Mouse (Mus musculus): Measurements from ENCODE around the gene Wdr59.

Wdr59 gene

DNA sequence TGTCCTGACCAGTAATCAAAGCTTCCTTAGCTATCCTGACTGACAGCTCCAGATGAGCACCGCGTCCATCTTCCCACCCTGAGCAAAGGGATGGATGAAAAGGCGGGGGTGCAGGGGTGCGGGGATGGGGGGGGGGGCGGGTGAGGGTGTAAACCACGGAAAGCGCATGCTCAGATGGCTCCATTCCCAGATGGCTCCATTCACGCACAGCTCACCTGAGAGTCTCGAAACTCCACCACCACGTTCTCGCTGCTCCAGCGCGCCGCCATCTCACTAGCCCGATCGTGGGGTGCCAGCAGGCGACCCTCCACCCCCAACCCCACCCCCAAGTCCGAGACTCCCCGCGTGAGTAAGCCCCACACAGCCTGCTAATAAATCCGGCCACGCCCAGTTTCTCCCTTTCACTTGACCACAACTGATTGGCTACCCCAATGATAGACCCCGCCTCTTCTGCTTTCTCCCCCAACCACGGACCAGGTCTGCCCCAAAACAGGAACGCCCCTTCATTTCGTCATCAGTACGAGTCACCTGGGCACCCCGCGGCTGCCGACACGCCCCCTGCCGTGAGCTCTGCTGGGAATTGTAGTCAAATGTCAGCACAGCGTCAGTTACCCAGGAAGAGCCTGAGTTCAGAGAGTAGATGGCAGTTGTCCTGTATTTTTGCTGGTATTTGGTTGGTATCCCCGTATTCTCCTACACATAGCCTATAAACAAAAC lies at the start of gene Wdr59:
Gene Wdr59, minus strand, starts transcription at position 380 of the 717 bp plus-strand sequence.
- peak; percentile 97 to 99 for DNase-seq (ENCODE audit: low spot score in 2 of 2)

DNA sequence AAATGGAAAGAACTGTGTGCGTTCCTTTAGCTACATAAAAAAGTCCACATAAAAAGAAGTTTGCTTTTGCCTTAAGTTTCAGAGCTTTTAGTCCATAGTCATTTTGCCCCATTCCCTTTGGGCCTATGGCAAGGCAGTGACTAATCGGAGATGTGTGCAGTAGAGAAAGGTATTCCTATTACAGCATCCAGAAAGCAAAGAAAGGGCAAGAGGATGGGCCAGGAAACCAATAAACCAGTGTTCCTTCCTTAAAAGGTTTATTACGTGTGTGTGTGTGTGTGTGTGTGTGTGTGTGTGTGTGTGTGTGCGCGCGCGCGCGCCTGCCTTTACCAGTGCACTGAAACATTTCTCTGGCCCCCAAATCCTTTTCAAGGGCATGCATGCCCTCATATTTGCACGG lies 49.8 kb upstream of the Wdr59 start:
- DNase-seq (ENCODE audit: low spot score in 2 of 2): no peak

DNA sequence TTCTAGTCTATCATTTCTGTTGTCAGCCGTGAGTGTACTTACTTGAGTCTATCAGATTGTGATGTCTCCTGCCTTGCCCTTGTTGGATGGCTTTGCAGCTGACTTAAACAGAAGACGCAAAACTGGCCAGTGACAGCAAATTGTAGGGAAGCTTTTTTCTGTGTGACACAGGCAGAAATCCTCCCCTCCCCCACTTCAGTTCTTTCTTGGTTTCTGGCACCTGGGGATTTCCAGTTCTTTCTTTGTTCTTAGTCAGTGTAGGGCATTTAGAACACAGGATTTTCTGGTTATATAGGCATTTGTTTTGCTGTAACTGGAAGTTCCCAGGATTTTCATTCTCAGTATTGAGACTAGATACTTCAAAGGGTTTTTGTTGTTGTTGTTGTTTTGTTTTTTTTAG lies 48.5 kb upstream of the Wdr59 start:
- DNase-seq (ENCODE audit: low spot score in 2 of 2): peak in 1 of 2 experiments; percentile 70

DNA sequence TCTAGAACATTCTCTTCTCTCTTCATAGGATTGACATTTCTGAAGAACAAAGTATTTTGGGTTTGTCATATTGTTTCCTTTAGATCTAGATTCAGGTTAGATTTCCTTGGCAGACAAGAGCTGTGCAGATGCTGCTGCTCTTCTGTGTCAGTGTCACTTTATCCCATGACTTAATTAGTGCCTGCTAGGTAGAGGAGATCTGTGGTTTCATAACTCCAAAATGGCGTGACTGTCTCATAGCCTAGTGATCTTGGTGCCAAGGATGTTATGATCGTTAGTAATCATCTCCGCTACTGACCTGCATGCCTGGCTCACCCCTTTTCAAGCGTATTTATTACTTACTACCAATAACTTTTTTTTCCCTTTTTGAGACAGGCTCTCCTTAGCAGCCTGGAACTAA lies 48.0 kb upstream of the Wdr59 start:
- DNase-seq (ENCODE audit: low spot score in 2 of 2): no peak

DNA sequence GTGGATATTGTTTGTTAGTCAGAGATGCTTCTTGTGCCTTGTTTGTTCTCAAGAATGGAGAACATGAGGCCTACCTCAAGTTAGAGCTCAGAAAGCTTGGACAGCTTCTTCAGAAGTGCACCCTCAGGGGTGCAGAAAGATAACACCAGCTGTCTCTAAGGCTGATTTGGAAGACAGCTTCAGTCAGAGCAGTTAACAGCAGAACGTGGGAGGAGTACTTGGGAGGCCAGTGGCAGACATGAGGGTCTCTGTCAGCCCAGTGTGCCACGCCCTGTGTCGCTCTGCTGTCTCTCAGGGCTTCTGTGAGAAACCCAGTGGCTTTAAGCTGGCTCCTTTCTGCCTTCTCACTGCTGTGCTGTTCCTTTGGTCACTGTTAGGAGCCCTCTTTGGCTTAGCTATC lies 46.1 kb upstream of the Wdr59 start:
- DNase-seq (ENCODE audit: low spot score in 2 of 2): no peak

DNA sequence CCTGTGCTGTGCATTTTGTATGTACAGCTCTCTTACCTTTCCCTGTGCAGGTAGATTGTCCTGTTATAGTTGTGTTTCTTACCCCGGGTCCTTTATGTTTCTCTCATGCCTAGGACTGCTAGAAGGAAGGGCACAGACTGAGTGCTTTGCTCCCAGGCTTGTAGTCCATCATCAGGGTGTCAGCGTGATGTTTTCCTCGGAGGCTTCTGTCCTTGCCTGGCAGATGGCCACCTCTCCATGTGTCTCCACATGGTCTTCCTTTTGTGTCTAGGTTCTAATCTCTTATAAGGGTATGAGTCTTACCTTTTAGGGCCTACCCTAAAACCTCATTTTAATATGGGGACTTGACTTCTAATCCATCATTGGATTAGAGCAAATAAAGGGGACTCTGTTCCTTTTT lies 45.7 kb upstream of the Wdr59 start:
- DNase-seq (ENCODE audit: low spot score in 2 of 2): no peak

DNA sequence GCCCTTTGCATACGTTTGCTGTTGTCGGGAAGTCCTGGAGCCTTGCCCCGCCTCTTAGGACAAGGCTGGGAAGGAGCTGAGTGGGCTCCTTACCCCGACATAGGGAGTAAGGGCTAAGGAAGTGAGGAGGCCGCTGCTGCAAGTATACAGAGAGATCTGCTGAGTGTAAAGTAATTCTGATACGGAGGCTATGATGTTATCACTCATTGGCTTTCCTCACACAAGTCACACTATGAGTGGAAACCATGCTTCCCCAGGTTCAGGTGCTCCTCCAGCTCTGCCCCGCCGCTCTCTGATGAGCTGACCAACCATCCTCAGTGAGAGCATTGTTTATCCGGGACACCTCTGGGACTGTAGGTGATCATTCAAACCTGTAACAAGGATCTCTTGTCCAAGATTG lies 44.4 kb upstream of the Wdr59 start:
- no peak for DNase-seq (ENCODE audit: low spot score in 2 of 2)

DNA sequence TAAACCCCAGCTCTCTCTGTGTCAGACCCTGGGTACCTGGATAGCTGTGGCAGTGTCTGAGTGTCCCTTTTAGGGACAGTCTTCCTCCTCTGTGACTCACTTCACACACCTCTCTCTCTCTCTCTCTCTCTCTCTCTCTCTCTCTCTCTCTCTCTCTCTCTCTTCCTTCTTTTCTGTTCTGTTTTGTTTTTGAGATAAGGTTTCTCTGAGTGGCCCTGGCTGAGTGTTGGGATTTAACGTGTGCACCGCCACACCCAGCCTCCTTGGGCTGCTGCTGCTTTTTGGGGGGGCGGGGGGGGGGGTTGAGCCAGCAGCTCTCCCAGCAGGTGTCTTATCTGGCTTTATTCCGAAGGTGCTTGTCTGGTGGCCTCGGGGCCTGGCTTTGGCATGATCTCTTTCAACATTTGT lies 43.9 kb upstream of the Wdr59 start:
- DNase-seq (ENCODE audit: low spot score in 2 of 2): no peak

DNA sequence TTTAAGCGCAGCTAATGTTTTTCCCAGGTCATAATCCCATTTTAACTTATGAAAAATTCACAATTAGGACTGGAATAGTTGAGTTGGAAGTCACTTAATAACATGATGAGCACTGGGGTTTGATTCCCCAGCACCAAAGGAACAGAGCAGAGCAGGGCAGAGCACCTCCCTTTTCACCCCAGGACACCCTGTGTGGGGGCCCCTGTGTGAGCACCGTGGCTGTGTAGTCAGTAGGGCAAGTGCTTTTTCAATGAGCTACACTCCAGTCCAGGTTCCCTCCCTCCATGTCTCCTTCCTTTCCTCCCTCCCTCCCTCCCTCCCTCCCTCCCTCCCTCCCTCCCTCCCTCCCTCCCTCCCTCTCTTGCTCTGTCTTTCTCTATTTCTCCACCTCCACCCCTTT lies 42.2 kb upstream of the Wdr59 start:
- no peak for DNase-seq (ENCODE audit: low spot score in 2 of 2)

DNA sequence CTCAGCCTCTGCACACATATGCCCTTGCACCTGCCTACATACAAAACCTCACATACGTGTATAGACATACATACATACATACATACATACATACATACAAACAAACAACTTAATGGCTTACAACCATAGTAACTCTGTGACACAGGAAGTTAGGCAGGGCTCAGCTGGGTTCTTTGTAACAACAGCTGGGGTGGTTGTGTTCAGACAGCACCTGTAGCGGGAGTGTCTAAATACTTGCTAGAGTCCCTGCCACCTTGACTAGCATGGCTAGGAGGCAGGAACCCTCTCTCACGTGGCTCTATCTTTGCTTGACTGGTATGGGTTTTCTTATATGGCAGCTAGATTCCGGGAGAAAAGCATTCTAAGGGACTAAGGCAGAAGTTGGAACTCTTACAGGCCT lies 41.8 kb upstream of the Wdr59 start:
- DNase-seq (ENCODE audit: low spot score in 2 of 2): peak; percentile 71 to 80

DNA sequence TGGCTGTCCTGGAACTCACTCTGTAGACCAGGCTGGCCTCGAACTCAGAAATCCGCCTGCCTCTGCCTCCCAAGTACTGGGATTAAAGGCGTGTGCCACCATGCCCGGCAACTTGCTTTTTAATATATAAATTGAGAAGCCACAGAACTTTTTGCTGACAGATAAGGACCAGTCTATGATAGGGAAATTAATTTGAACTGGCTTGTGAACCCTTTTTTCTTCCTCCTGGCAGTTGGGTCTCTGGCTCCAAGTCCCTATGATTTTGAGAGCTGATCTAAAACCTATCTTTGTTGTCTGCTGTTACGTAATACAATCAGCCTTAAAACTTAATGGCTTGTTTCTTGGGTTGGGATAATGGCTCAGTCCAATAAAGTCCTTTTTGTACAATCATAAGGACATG lies 41.2 kb upstream of the Wdr59 start:
- no peak for DNase-seq (ENCODE audit: low spot score in 2 of 2)

DNA sequence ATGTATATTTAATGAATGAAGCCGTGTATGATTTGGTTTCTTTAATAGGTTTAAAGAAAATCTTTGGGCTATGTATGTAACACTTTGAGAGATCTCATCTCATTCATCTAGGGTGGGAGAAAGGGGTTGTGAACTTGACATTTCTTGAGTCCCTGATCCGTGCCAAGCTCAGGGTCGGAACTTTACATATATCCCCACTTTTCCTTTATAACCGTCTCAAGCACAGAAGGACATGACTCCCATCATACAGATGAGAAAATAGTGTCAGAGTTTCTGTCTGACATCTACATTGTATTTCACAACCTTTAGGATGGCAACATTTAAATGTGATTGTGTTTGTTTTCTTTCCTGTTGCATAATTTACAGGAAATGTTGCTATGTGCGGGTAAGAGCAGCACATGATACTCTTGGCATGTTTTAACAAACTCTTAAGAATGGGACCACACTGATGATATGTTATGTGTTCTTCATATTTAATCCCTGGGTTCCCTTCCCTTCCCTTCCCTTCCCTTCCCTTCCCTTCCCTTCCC lies 40.4 kb upstream of the Wdr59 start:
- DNase-seq (ENCODE audit: low spot score in 2 of 2): no peak

DNA sequence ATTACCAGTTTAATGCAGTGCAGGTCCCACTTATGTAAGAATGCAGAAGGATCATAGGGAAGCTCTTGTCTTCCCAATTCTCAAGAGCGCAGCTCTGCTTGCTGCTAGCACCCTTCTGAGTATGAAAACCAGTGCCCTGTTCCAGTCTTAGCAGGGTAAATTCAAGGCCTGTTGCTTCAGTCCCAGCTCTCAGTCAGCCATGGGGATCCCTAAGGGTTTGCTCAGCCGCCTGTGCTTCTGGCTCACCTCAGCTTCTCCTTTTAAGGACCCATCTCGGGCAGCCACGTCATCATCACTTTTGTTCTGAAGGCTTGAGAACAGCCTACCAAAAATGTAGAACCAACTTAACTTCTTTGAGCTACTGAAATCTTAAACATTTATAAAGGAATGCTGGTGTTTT lies 39.9 kb upstream of the Wdr59 start:
- DNase-seq (ENCODE audit: low spot score in 2 of 2): peak; percentile 43 to 54

DNA sequence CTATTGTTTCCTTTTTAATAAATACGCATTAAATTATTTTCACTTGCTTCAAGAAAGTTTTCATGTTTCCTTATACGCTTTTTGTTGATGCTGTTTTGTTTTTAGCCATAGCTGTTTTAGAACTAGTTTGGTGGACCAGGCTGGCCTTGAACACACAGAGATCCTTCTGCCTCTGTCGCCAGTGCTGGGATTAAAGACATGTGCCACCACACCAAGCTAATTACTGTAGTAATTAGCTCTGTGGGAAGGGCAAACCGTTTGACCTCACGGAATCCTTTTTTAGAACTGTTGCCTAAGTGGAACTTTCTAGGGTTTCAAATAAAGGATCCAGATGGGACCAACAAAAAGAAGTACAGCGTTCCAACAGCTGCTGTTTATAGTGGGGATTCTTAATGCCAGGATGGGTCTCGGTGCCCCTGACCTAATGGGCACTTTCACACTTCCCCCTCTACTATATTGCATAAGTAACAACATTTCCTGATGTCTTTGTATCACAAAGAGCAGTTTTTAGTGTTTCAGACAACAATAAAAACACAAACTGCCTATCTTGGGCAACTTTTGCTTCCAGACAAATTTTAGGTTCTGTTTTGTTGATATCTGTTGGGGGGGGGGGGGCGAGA lies 29.7 kb upstream of the Wdr59 start:
- no peak for DNase-seq (ENCODE audit: low spot score in 2 of 2)

DNA sequence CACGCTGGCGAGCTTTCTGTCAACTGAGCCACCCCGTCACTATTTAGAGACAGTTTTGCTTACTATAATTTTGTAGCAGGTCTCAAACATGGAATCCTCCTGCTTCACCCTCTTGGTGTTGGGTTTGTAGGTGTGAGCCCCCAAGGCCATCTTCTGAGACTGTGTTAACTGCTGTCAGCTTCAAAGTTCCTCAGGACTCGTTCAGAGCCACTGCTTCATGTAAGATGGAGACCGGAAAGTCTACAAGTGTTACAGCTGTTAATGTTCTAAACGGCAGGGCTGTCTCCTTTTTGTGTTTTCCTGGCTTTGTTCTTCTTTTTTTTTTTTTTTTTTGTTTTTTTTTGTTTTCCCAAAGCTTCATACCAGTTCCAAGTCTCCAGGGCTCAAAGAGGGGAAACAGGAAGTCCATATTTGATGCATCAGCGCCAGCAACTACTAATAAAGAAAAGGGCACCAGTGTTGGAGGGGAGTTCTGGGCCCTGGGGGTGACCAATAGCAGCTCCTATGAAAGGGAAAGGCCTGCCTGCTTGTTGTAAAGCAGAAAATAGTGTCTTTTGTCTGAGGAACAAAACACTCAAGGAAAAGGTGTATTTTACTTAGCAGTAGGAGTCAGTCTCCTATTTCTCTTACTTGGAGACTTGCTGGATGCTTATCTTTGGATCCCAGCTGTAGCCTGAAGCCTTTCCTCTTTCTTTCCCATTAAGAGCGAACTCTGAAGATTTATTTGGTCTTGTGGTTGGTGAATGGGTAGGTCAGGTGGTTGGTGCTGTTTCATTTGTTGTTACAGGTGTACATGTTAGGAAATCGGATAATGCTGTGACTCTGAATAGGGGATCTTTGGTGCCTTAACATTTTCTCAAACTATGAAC lies 28.3 kb upstream of the Wdr59 start:
- DNase-seq (ENCODE audit: low spot score in 2 of 2): no peak

DNA sequence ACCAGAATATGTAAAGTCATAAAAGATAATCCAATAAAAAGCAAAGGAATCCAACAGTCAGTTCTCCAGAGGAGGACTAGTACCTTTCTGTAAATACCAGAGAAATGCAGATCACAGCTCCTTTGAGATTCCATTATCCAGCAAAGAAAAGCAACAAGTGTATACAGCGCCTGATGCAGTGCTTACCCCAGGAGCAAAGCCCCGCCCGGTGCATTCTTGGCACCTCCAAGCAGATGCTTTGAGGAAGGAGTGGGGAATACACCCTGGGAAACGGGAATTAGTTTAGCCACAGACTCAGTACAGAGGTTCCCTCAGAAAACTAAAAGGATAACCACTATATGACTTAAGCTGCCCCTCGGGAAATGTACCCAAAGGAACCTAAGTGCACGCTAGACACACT lies 26.3 kb upstream of the Wdr59 start:
- DNase-seq (ENCODE audit: low spot score in 2 of 2): no peak

DNA sequence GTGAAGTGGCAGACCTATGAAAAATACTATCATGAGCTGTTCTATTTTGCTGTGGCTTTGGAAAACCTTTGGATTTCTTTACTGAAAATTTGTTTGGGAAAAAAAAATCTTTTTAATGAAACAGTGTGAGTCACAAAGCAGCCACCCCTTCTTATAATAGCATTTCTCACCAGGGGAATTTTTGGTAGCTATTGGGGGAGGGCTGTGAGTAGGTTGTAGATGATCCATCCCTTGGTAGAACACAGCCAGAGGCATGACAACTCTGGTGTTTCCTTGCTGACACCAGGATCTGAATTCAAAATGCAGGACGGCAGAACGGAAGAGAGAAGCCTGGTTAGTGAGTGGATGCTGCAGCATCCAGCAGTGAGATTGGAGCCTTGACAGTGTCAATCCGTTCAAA lies 25.3 kb upstream of the Wdr59 start:
- no peak for DNase-seq (ENCODE audit: low spot score in 2 of 2)

DNA sequence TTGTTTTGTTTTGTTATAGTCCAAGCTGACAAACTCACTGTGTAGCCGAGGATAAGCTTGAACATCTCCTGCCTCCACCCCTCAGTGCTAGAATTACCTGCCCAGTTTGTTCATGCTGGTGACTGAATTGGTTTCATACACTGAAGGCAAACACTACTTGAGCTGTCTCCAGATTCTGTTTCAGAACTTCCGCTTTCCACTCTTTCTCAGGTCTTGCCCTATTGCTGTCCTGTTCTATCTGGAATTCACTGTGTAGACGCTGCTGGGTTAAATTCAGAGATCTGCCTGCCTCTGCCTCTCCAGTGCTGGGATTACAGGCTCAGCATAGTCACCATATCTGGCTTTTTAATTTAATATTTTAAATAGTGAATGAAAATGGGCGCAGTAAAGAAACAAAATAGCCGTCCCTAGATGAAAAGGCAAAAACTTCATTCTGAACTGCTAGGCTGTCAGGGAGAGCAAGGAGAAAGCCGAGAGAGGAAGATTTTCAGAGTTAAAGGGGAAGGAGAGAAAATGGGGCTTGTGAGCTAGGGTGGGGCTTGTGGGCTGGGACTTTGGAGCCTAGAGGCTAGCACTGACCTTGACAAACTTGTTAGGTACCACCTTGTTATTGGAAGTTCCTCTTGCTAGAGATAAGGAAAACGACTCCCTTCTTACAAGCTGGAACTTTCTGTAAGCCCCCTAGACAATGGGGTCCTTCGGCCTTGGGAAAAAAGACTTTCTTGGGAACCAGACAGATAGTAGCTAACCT lies 23.7 kb upstream of the Wdr59 start:
- DNase-seq (ENCODE audit: low spot score in 2 of 2): no peak

DNA sequence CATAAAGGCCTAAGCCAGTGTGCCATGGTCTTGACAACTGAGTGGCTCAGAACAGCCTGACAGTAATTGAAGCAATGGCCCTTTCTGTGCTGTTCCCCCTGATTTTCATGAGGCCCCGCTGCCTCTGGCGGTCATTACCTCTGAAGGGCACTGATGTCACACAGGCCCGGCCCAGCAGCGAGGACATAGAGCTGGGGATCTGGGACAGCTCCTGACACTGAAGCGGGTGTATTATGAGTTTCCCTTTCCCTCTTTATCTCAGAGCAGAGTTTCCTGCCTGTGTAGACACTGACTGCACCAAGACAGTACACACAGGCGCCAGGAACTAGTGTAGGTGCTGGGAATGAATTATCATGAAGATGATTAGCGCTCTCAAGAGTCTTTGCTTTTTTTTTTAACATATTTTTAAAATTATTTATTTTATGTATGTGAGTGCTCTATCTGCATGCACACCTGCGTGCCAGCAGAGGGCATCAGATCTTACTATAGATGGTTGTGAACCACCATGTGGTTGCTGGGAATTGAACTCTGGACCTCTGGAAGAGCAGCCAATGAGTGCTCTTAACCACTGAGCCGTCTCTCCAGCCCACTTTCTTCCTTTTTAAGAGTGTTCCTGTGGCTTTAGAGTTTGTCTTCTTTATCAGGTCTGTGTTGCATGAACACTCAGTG lies 22.0 kb upstream of the Wdr59 start:
- DNase-seq (ENCODE audit: low spot score in 2 of 2): no peak

DNA sequence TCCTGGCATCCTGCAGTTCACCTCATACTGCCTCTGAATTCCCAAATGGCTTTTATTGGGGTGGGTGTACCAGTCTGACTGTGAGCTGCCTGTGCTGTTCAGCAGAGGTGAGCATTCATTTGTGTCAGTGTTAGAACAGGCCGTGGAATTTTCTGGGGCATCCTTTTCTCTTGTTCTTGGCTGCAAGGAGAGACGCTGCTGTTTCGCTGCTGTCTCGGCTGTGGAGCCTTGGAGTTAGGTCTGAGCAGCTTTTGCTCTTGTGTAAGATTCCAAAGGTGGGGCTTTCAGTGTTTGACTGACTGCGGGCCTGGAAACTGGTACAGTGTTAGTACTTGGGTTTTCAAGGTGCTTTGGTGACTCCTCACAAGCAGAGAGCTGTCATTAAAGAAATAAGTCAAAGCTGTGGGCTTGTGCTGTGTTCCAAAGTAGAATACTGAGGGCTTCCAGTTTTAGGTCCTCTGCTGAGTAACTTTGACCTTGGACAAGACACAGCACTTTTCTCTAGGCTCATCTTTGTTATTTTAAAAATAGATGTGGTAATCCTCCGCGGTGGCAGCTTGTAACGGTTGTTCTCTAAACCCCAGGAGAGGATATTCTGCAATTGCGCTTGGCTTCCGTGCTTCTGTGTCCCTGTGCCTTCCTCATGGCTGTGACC lies 17.7 kb upstream of the Wdr59 start:
- peak; percentile 28 to 50 for DNase-seq (ENCODE audit: low spot score in 2 of 2)

DNA sequence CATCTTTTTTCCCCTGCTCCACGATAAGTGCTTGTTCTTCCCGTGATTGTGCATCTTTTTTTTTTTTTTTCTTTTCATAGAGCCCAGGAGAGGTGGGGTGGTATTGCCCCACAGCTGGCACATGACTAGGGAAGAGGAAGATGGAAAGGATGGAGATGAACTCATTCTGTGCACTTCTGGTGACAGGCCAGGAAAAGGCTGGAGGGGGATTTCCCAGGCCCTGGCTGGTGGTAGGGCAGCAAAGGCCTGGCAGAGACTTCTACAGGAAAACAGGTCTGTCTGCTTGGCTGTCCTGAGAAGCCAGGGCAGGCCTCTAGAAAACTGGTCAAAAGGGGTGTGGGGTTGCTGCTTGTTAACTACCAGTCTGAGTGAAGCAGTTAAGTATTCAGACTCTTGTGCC lies 16.3 kb upstream of the Wdr59 start:
- DNase-seq (ENCODE audit: low spot score in 2 of 2): no peak
